Mouse (Mus musculus) cerebellum, adult 18-20 months (tissue): ENCODE measurements at regions not wholly inside any gene's neighbourhood (a gene's known extent, or its start where the extent isn't known, plus 50 kb on each side); places are given as distances from the start of the nearest gene placed in this dataset.

Experiments
- DNase-seq, 2 experiments: peaks; one replicate each; pipeline ENCODE4 v3.0.0; 2021

DNA sequence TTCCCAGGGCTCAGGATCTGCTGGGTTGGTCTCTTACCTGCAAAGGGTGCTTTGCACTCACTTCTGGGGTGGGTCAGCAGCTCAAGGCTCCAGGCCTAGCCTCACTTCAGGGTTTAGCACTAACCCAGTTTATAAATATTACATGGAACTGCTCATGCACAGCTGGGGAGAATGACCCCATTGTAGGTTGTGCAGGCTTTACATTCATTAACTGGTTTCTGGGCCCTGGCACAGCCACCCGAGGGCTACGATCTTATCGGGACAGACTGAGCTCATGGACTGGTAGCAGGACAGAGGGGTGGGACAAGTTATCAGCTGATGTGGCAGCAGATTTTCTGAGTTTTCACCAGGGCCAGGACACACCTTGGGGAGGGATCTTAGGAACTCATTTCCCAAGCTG, 59.4 kb upstream of the Shh start:
- DNase-seq, result no peak

DNA sequence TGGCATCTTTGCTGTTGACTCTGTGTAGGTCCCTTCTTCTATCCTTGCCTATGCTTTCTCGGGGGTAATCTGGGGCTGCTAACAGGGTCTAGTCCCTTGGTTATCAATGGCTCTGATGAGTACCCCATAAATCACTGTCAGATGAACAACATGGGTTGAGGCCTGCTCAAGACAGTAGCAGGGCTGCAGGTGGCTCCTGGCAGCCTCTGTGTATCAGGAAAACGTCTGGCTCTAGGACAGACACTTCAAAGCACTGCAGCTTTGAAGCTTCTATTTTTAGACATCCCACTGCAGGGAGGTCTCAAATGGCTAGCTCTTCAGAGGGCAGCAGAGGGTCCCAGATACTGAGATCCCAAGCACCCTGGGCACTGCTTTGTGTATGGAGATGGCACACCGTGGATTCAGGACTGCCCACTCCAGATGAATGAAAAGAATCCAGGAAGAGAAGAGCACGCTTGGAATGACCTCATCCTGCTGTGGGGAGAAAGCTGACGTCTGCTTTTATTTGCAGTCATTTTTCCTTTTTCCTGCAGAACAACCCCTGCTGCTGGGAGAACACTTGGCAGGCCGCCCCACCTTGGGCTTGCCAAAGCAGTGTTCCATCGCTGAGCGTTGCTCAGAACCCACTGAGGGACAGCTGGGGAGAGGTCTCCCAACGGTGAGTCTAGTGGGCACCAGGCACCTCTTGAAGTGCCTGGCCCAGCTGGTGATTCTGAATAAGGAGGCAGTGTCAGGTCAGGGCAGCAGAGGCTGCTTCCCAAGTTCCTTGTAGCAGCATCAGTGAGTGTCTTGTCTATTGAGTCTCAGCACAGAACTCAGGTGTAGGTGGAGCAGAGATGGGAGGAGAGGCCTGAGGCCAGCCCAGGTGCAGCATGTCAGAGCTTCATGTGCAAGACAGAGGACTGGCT, 54.0 kb upstream of the Shh start:
- peak; percentile 79 to 86 for DNase-seq

DNA sequence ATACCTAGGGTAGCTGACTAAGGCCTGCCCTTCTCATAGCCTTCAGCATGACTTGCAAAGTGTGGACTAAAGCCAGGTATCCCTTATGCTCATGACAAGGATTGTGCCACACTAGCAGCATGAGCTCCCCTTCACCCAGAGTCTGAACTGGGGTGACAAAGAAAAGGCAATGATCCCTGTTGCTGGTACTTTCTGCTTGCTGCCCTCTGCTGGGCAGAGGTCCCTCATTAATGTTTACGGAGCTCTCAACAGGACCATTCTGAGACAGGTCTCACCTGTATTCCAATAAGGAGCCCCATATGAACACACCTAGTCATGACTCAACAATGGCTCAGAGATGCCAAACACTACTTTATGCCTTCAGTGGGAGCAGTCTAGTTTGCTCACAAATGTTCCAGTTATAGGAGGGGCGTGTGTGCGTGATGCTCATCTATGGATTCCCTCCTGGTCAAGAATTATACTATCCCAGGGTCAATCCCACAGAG, 52.0 kb upstream of the Shh start:
- DNase-seq, result no peak
